Mouse (Mus musculus) lung, postnatal 36 days (tissue): ENCODE data around the gene Stxbp4.

Experiments
- DNase-seq: peaks from one replicate; pipeline ENCODE4 v3.0.0; 2022; ENCODE audit warnings: mixed read lengths

The Stxbp4 gene

GRCm38 (mm10) chr11:90553963-90554362 lies 83.9 kb downstream of the Stxbp4 start:
- DNase-seq = no peak

DNA sequence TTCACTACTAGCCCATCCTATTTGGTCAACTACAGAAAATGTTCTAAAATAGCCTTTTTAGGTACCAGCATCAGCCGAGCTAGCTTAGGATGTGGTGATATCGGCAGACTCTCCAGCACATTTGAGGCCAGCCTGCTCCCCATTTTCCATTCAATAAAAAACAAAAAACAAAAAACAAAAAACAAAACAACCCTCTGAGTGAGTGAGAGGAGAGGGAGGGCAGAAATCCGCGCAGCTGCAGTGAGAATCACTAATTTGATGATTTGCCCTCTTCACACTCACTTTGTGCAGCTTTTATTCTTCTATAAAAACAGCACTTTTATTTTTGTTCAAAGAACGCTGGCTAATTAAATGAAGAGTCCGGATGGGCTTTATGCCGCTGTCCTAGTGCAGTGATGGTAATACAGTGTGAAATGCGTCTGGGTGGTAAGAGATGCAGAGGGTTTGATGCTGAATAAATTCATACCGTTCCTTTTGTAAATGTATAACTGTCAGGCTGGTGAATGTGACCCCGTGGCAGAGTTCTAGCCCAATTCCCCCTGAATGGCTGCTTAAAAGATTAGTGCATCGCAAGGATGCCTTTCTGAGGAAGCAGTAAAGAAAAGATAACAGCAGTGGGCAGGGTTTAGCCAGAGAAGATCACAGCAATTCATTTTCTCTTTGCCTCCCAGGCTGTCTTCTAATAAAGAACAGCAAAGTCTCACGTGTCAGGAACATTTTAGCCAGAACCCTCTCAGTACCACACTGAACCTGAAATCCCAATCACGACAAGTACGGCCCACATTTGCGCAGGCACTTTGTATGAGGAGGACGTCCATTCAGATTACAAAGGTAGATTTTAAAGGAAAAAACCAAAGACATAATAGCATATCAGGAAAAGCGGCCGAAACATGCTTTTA lies 85.3 kb downstream of the Stxbp4 start:
- DNase-seq = no peak

GRCm38 (mm10) chr11:90548560-90548959 lies 89.3 kb downstream of the Stxbp4 start:
- no peak for DNase-seq

GRCm38 (mm10) chr11:90538636-90539263 lies 99.1 kb downstream of the Stxbp4 start:
- no peak for DNase-seq

DNA sequence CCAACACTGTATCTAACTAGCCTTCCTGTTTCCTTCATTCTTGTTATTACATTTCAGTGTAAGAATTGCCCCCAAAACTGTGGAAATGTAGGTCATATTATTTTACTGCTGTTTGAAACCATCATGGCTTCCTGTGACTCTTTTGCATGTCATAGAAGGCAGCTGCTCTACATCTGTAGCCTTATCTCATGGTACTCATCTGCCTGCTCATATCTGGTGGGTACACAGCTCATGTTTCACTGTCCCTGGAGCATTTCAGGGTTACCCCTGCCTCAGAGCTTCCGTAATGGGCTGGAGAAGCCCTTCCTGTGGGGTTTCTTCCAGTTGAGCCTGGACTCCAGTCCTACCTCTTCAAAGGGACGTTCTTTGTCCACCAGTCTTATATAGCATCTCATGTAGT lies 112.6 kb downstream of the Stxbp4 start:
- no peak for DNase-seq

DNA sequence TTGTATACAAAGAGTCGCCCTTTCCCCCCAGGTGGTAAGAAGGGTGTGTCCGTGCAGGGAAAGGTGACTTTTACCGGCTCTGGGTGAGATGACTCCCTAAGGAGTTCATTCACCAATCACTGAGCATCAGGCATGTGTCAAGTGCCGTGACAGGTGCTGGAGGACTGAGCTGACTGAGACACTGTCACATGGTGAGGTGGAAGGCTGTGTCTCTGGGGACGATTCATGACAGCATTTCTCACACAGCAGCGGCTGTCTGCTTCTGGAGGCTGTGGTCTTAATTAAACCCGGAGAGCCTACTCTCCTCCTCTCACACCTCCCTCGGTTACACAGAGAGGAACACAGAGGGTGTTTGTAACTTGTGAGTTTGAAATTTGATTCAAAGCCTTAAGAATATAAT lies 116.8 kb downstream of the Stxbp4 start:
- no peak for DNase-seq

- no peak for DNase-seq
Measured at GRCm38 (mm10) chr11:90517750-90518149, 120.1 kb downstream of the Stxbp4 start.

- DNase-seq = no peak
Measured at GRCm38 (mm10) chr11:90512538-90513219, 125.2 kb downstream of the Stxbp4 start.

DNA sequence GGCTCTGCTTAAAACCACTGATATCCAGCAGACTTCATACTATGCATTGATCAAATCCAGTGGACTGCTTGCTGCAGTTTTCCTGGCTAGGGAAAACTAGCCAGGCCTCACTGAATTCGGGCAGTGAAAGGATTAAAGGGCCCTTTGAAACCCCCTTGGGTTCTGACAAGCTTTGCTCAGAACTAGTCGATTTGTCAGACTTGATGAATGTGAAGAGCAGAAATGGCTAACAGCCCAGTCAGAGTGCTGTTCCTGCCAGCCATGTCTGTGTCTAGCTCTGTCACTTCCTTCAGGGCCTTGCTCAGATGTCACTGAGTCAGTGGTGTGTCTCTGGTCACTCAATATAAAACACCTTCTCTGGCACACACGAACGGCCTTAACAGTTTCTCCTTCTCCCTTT lies 136.0 kb downstream of the Stxbp4 start:
- DNase-seq = no peak

DNA sequence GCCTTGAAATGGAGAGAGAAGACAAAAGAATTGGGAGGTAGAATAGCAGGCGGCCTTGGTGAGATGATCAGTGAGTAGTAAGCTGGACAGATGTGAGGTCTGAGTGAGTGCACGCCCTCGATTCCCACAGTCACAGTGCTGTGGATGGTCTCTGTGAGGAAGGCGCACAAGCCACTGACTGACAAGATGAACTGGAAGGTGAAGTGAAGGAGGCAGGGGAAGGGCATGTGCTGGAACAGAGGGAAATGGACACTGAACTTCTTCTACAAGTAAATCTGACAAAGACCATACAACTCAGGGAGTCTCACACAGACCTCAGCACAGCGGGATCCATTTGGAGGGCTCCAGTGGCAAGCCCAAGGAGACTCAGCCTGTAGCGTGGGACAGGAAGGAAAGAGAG lies 138.0 kb downstream of the Stxbp4 start:
- DNase-seq = no peak

GRCm38 (mm10) chr11:90498461-90498860 lies 139.4 kb downstream of the Stxbp4 start:
- DNase-seq = peak; percentile 72

DNA sequence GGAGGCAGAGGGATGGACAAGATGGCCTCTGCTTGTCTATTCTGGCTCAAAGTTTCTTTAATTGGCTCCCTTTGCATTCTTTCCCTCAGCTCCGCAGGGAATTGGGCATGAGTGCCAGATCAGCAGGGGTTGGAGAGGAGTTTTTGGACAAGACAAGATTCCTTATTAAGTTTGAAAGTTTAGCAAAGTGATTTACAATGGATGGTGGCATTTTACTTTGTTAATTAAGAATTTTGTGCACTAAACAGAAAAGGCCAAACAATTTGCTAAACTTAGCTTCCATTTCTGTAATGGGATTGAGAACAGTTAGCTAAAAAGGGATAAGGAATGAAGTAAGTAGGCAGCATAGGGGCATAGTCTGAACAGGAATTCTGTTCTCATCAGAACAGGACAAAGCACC lies 142.9 kb downstream of the Stxbp4 start:
- DNase-seq = no peak

GRCm38 (mm10) chr11:90492511-90492910 lies 145.4 kb downstream of the Stxbp4 start:
- DNase-seq = no peak

DNA sequence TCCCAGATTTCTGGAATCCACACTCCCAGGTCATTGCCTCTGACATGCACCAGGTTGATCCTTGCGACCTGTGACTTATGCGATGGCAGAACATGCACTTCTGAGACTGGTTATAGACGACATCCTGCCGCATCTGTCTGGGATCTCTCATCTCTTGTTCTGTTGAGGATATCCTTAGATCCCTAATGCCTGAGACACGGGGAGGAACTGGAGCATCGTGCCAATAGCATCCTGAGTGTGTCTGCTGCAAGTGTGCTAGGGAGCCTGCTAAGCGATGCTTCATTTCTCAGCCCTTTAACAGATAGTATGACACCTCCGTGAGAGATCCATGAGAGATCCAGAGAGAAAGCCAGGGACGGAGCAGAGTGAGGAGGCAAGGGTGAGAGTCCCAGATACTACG lies 148.7 kb downstream of the Stxbp4 start:
- no peak for DNase-seq

DNA sequence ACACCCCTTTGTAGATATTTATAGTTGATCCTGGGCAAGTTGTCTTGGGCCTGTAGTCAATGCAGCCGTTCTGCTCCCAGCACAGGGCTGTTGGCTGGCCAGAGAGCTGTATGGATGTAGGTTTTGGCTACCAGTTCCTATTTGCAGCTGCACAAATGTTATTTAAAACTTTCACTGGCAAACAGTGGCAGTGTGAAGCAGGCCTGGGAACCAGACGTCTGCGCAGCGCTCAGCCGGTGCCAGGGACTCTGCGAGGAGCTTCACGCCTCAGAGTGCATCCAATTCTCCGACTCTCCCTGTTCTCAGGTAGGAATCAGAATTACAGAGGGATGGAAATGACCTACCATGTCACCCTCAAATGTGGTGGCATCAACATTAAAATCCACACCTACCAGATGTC lies 150.2 kb downstream of the Stxbp4 start:
- no peak for DNase-seq

DNA sequence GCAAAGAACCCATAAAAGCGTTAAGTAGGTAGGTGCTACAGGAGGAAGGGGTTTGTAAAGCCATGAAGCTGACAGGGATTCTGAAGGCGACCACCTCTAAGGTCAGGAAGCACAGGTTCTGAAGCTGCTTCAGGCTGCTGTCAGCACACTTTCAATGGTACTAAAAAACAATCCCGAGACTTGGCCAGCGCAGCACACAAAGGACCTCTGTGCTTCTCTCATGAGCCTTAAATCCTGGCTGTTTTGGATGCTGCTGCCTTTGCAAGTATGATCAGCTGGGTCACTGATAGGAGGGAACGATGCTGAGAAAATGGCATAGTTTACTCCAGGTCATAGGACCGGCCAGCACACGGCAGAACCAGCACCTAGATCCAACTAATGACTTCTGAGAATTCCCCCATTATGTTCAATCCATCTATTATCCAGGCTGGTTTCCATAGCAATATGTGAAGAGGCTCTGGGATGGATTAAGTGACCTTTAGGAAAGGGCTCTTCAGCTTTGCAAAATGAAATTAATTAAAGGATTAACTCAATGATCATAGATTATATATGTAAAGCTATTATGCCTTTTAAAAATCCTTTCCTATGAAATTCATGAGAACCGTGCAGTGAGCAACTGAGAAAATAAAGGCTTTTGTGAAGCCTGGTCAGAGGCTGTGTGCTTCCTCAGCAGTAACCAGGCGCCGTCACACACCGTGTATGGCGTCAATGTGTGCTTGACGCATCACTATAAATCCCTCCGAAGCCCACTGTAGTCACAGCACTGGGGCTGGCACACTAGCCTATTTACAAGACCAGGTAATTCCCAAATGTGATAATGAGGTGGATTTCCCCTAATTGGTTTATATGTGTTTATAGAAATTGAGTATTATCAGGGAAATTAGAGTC lies 152.9 kb downstream of the Stxbp4 start:
- no peak for DNase-seq

DNA sequence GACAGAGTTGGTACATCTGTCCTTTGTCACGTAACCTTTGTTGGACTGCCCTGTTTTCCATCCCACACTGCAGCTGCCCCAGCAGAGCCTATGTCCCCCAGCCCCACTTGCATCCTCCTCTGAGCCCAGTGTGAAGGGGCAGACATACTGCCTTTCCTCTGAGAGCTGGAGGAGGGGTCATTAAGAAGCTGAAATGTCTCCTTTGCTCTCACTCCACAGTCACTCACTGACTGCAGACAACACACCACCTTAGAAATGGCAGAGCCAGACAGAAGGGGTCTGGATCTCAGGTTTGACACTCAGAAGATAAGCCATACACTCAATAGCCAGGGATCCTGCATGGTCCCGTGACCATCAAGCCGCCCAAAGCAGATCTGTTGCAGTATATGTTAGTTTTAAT lies 154.1 kb downstream of the Stxbp4 start:
- no peak for DNase-seq

DNA sequence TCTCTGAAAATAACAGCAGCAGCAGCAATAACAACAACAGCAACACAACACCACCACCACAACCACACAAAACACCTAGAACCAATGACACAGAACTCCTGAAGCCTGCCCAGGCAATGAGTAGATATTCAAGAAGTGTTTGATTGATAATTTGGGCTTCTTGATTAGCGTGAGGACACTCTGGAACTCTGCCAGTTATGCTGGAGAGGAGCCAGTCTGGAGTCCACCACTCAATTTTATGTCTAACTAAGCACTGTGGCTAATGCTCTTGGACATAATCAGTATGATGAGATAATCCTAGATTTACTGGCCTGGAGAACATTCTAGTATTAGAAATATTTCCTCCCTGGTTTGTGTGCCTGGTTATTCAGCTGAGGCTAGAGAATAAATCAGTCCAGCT lies 156.1 kb downstream of the Stxbp4 start:
- no peak for DNase-seq

GRCm38 (mm10) chr11:90470271-90470670 lies 167.6 kb downstream of the Stxbp4 start:
- DNase-seq = no peak

- DNase-seq = no peak
Measured at GRCm38 (mm10) chr11:90464046-90464595, 173.8 kb downstream of the Stxbp4 start.

GRCm38 (mm10) chr11:90460458-90460857 lies 177.4 kb downstream of the Stxbp4 start:
- DNase-seq = no peak

GRCm38 (mm10) chr11:90452134-90452533 lies 185.8 kb downstream of the Stxbp4 start:
- no peak for DNase-seq
